Mouse (Mus musculus) limb, embryonic 13.5 days (tissue): ENCODE measurements around the gene Ctsf. TPM values are rescaled to one million over a fixed set of nuclear protein-coding genes. Genes with fewer than 3 reads are reported as not detected.
A peak's percentile ranks its signal among the peaks of the same experiment; 100 is the strongest.

Experiments
- ATAC-seq: fragments of 200-750 bp; cut with Nextera tagmentation; 2 replicates; pipeline ENCODE4 v1.8.0; 2017; ENCODE audit warnings: low read depth, moderate number of reproducible peaks, moderate TSS enrichment; ENCODE audit not compliant: low FRiP score
- H3K27ac ChIP-seq: fragments of 300-500 bp; sonication (generic); 2 replicates; pipeline ENCODE4 v1.5.1; 2015; ENCODE audit warnings: inconsistent platforms, mild to moderate bottlenecking, moderate library complexity
- H3K27me3 ChIP-seq: fragments of 300-500 bp; sonication (generic); 2 replicates; pipeline ENCODE4 v1.6.1; 2015; ENCODE audit warnings: mild to moderate bottlenecking, inconsistent platforms
- H3K36me3 ChIP-seq: fragments of 300-500 bp; sonication (generic); 2 replicates; pipeline ENCODE4 v1.6.1; 2015; ENCODE audit warnings: inconsistent platforms, mild to moderate bottlenecking, moderate library complexity
- H3K4me1 ChIP-seq: fragments of 300-500 bp; sonication (generic); 2 replicates; pipeline ENCODE4 v1.6.1; 2015; ENCODE audit warnings: inconsistent platforms
- H3K4me2 ChIP-seq: fragments of 300-500 bp; sonication (generic); replicated peaks from 2 replicates; pipeline ENCODE4 v1.6.1; 2015; ENCODE audit warnings: inconsistent platforms, mild to moderate bottlenecking, moderate library complexity
- H3K4me3 ChIP-seq: fragments of 300-500 bp; sonication (generic); 2 replicates; pipeline ENCODE4 v1.5.1; 2015; ENCODE audit warnings: moderate library complexity, mild to moderate bottlenecking, inconsistent platforms
- H3K9ac ChIP-seq: fragments of 300-500 bp; sonication (generic); 2 replicates; pipeline ENCODE4 v1.6.1; 2015; ENCODE audit warnings: mild to moderate bottlenecking, inconsistent platforms
- H3K9me3 ChIP-seq: fragments of 300-500 bp; sonication (generic); 2 replicates; pipeline ENCODE4 v1.6.1; 2016; ENCODE audit warnings: inconsistent platforms
- WGBS: fragments of 180-500 bp; shearing (Covaris S2); methylation state at CpG from one replicate; pipeline ENCODE4 v1.1.7; 2015; 5-methylcytosine and 5-hydroxymethylcytosine counted together
- polyA plus RNA-seq: library from polyadenylated mRNA; unstranded; fragments of >200 nt; fragmentation: Nextera tagmentation; extraction: Ambion mirVana; gene quantifications from 2 replicates; pipeline ENCODE4 v1.2.1, GENCODE M21; 2015

Ctsf gene
- polyA plus RNA-seq, 1 experiment from 2014 or later = 41.5 TPM

DNA sequence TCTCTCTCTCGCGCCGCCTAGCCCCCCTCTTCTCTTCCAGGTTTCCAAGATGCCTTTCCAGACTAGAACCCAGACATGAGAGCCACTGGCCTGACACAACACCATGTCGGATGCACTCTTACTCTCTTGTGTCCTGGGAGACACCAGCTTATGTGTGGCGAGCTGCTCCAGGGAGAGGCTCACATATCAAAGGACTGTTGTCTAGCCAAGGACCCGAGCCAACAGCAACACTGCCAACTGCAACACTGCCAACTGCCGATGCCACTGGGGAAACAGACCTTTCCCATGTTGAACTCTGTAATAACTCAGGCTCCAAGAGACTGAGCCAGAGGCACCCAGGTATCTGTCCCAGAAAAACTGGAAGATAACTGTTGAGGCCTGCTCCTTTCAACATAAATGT, 25.8 kb upstream of the Ctsf start:
- ATAC-seq = no peak
- H3K27me3 ChIP-seq = no peaks in the 10 kb centered on the region
- H3K36me3 ChIP-seq = peaks cover 70% of the 10 kb centered on the region
- H3K4me2 ChIP-seq = no peak overlapping the region
- H3K27ac ChIP-seq = no peak overlapping the region
- H3K4me3 ChIP-seq = no peak overlapping the region
- H3K9me3 ChIP-seq = no peaks in the 10 kb centered on the region
- no peaks in the 10 kb centered on the region for H3K4me1 ChIP-seq
- no peak overlapping the region for H3K9ac ChIP-seq
- WGBS = 66% methylated on average over 7 of the region's 7 CpGs

DNA sequence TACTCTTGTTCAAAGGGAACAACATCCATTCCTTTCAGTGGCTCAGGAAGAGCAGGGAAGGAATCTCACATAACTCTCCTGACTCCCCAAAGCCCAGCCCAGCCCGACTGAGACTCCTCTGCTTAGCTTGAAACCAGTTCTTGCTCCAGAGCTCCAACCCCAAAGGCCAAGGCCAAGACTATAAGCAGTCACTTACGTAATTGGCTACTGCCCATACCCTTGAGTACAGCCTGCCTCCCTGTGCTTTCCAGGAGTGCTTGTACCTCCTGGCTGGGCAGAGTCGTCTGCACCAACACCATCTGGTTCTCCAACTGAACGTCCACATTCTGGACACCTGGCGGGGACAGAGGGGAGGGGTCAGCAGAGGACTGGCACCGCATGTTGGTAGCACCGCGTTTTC, 21.0 kb upstream of the Ctsf start:
- WGBS = 83% methylated on average over 8 of the region's 8 CpGs
- H3K36me3 ChIP-seq = peaks cover 41% of the 10 kb centered on the region
- H3K4me2 ChIP-seq = no peak overlapping the region
- H3K4me1 ChIP-seq = peaks cover 14% of the 10 kb centered on the region
- no peaks in the 10 kb centered on the region for H3K27me3 ChIP-seq
- ATAC-seq = no peak
- no peak overlapping the region for H3K9ac ChIP-seq
- no peak overlapping the region for H3K4me3 ChIP-seq
- no peak overlapping the region for H3K27ac ChIP-seq
- no peaks in the 10 kb centered on the region for H3K9me3 ChIP-seq

DNA sequence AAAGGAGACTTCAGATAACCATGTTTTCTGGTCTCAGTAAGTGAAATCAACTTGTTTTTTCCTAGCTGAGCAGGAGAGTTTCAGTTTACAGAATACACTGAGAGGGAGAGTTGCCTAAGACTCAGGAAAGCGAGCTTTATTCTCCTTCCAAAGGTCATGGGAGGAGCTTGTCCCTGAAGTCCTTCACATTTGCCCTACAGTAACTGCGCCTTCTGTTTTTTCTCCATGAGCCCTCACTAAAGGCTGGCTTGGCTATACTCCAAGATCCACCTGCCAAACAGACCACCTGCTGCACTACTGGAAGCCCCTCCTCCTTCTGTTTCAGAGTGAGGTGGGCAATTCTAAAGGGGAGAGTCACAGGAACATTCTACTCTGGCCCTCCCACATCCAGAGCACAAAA, 18.8 kb upstream of the Ctsf start:
- no peak overlapping the region for H3K4me2 ChIP-seq
- no peak overlapping the region for H3K9ac ChIP-seq
- H3K36me3 ChIP-seq = peaks cover 22% of the 10 kb centered on the region
- no peak for ATAC-seq
- WGBS = 78% methylated on average over 2 of the region's 2 CpGs
- no peaks in the 10 kb centered on the region for H3K9me3 ChIP-seq
- H3K4me1 ChIP-seq = peaks cover 19% of the 10 kb centered on the region
- H3K27me3 ChIP-seq = peaks cover 17% of the 10 kb centered on the region
- no peak overlapping the region for H3K27ac ChIP-seq
- H3K4me3 ChIP-seq = no peak overlapping the region

DNA sequence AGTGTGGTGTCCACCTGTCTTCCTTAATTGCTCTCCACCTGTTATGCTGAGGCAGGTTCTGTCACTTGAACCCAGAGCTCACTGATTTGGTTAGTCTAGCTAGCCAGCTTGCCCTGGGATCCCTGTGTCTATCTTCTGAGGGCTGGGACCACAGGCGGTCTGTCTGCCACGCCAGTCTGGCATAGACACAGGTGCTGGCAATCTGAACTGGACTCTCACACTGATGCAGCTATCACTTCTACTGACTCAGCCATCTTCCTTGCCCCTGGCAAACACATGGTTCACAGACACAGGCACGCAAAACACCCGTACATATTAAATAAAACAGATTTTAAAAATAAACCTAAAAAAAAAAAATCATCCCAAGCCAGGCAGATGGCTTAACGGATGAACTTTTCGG, 17.9 kb upstream of the Ctsf start:
- H3K4me3 ChIP-seq = no peak overlapping the region
- ATAC-seq = no peak
- H3K27me3 ChIP-seq = peaks cover 26% of the 10 kb centered on the region
- 91% methylated on average over 6 of the region's 6 CpGs for WGBS
- H3K27ac ChIP-seq = no peak overlapping the region
- no peak overlapping the region for H3K9ac ChIP-seq
- no peak overlapping the region for H3K4me2 ChIP-seq
- no peaks in the 10 kb centered on the region for H3K9me3 ChIP-seq
- peaks cover 16% of the 10 kb centered on the region for H3K36me3 ChIP-seq
- H3K4me1 ChIP-seq = peaks cover 19% of the 10 kb centered on the region

DNA sequence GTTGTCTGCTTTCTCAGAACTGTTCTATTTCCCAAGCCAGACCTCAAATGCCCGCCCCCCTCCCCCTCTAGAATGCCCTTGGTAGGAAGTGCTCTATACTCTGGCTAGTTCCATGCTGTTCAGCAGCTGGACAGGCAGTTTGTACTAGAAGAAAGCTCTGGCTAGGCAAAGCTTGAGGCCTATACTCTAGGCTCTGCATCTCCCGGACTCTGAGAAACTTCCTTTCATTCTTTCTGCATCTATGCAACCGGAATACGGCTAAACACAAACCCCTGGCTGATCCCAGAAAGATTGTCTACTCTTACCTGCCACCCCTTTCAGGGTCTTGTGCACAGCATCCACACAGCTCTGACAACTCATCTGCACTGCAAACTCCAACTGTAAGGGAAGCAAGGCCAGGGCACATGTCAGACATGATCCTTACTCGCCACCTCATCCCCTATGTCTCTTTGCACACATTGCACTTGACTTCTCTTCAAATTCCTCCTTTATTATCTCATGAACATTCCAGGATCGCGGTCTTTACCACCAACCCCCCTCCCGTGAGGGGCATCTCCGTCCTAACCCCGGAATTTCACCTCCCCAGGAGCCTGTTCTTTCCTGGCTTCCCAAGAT, 16.3 kb upstream of the Ctsf start:
- Histone ChIP-seq H3K4me1 (peaks cover 19% of the 10 kb centered on the region), H3K4me2 (peak overlapping the region; percentile 96), H3K27me3 (peaks cover 35% of the 10 kb centered on the region), H3K9ac (peak overlapping the region; percentile 74), H3K9me3 (no peaks in the 10 kb centered on the region), H3K4me3 (peak overlapping the region; percentile 54), H3K36me3 (no peaks in the 10 kb centered on the region; the same call in 1 of the 2 replicates), H3K27ac (no peak overlapping the region)
- no peak; the same call in 1 of the 2 replicates for ATAC-seq
- 32% methylated on average over 10 of the region's 10 CpGs for WGBS

DNA sequence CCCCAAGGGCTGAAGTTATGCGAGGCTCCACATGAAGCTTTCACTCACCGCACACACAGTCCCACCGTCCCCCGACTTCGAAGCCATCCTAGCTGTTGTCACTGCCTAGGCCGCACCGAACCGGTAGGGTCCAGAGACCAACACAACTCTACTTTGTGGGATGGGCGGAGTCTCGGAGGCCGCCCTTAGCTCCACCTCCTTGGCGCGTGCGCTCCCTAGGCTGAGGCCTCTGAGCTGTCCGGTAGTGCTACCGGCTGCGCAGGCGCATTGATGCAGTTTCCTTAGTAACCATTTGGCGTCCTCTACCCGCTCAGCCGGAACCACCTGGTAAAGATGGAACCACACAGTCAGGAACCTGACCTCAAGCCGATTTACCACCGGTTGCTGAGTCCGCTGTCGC, 15.8 kb upstream of the Ctsf start, which contains the start of the genes Ccs and Ccdc87:
TSS of gene Ccs (minus strand) at position 184 of the 400 bp plus-strand sequence.
TSS of gene Ccdc87 (plus strand) at position 218 of the 400 bp plus-strand sequence.
- H3K4me3 ChIP-seq = peak within 1 kb of the TSS; percentile 54
- H3K36me3 ChIP-seq = no peaks in the 10 kb centered on the region; the same call in 1 of the 2 replicates
- peak within 1 kb of the TSS; percentile 74 for H3K9ac ChIP-seq
- H3K27ac ChIP-seq = no peak within 1 kb of the TSS
- peak; percentile 99 for ATAC-seq
- peaks cover 19% of the 10 kb centered on the region for H3K4me1 ChIP-seq
- peak within 1 kb of the TSS; percentile 96 for H3K4me2 ChIP-seq
- no peaks in the 10 kb centered on the region for H3K9me3 ChIP-seq
- WGBS = under 1% methylated on average over 25 of the region's 25 CpGs
- H3K27me3 ChIP-seq = peaks cover 35% of the 10 kb centered on the region

DNA sequence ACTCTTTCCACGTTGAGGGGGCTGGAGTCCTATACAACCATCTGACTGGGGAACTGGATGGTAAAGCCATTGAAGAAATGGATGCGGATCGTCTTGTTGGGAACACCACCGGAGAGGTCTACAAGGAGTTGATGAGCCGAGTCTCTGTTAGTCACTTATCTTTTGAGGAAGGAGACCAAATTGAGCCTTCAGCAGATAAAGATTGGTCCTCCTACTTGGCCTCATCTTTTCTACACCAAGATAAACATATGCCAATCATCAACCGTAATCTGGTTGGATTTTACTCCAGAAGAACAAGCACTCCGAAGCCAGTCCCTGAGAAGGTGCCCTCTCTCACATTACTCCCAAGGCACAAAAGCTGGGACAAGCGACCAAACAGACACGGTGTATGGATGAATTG, 14.1 kb upstream of the Ctsf start:
- Histone ChIP-seq H3K27ac (no peak overlapping the region), H3K27me3 (peaks cover 35% of the 10 kb centered on the region), H3K4me2 (no peak overlapping the region), H3K9ac (no peak overlapping the region), H3K36me3 (no peaks in the 10 kb centered on the region; the same call in 1 of the 2 replicates), H3K4me1 (peaks cover 19% of the 10 kb centered on the region), H3K9me3 (no peaks in the 10 kb centered on the region), H3K4me3 (no peak overlapping the region)
- 82% methylated on average over 9 of the region's 9 CpGs for WGBS
- ATAC-seq = no peak

DNA sequence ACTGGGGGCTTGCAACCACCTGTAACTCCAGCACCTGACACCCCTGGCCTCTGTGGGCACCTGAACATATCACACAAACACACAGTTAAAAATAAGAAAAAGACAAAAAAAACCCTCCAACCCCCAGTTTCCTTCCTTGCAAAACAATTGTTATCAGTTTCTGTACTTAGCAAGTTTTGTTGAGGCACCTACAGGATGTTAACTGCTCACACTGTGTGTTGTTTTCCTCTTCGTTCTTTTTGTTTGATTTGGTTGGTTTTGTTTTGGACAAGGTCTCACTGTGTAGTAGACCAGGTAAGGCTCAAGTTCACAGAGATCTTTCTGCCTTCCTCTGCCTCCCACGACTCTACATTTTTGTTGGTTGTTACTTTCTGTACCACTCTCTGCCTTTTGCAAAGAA, 12.3 kb upstream of the Ctsf start:
- Histone ChIP-seq H3K4me1 (peaks cover 18% of the 10 kb centered on the region), H3K9ac (no peak overlapping the region), H3K27ac (no peak overlapping the region), H3K9me3 (no peaks in the 10 kb centered on the region), H3K4me3 (no peak overlapping the region), H3K36me3 (no peaks in the 10 kb centered on the region; the same call in 1 of the 2 replicates), H3K27me3 (peaks cover 38% of the 10 kb centered on the region), H3K4me2 (no peak overlapping the region)
- ATAC-seq = no peak
- 69% methylated on average over 2 of the region's 2 CpGs for WGBS

DNA sequence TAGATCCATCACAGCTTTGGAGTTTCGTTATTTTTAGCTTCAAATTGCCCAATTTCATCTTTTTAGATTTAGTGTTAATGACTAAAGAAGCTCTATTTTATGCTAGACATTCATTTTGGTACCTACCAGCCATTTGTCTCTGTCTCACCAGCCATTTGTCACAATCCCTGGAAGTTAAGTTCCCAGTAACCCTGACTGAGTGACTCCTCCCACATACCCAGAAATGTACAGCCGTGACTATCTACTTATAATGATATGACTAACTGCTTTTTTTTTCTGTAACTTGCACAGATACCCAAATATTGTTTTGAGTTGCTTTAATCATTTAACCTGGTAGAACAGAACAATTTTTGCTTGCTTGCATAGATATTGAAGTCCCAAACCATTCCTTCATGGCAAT, 9.1 kb upstream of the Ctsf start:
- no peak overlapping the region for H3K27ac ChIP-seq
- no peaks in the 10 kb centered on the region for H3K4me1 ChIP-seq
- peaks cover 24% of the 10 kb centered on the region for H3K27me3 ChIP-seq
- H3K4me2 ChIP-seq = no peak overlapping the region
- no peak overlapping the region for H3K4me3 ChIP-seq
- H3K9ac ChIP-seq = no peak overlapping the region
- ATAC-seq = no peak
- H3K9me3 ChIP-seq = no peaks in the 10 kb centered on the region
- WGBS = 66% methylated on average over 2 of the region's 2 CpGs
- H3K36me3 ChIP-seq = no peaks in the 10 kb centered on the region

DNA sequence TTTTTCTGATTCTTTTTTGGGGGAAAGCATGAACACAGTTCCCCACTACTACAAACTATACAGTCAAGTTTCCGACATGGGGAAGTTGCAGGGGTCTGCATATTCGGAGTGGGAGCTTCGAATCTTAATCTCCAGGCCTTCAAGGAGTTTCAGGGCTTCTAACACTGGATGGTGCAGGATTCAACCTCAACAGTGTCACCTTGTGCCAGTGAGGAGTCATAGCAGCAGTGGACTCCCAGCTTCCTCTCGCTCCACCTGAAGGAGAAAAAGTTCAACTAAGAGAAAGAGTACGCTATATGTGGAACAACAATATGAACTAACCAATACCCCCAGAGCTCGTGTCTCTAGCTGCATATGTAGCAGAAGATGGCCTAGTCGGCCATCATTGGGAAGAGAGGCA, 7.4 kb upstream of the Ctsf start:
- Histone ChIP-seq H3K4me1 (no peaks in the 10 kb centered on the region), H3K4me2 (no peak overlapping the region), H3K27me3 (peaks cover 7% of the 10 kb centered on the region), H3K27ac (no peak overlapping the region), H3K4me3 (no peak overlapping the region), H3K9me3 (no peaks in the 10 kb centered on the region), H3K9ac (no peak overlapping the region), H3K36me3 (no peaks in the 10 kb centered on the region)
- ATAC-seq = no peak
- 35% methylated on average over 7 of the region's 7 CpGs for WGBS

DNA sequence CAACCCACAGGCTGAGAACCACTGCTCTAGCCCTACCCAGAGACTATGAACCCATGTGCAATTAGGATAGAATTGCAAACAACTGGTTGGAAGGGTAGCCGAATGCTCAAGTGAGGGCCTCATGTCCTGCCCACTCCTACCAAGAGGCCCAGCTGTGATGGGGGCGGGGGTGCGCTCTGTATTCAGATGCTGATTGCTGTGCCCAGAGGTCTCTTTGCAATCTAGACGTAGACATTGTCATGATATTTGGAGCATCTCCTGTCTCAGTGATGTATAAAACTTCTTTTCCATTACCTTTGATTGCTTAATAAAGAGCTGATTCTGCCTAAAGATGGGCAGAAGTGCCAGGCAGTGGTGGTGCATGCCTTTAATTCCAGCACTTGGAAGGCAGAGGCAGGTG, 5.1 kb upstream of the Ctsf start:
- no peaks in the 10 kb centered on the region for H3K9me3 ChIP-seq
- no peaks in the 10 kb centered on the region for H3K36me3 ChIP-seq
- H3K27ac ChIP-seq = no peak overlapping the region
- H3K4me2 ChIP-seq = no peak overlapping the region
- H3K9ac ChIP-seq = no peak overlapping the region
- WGBS = 49% methylated on average over 4 of the region's 4 CpGs
- no peak for ATAC-seq
- H3K27me3 ChIP-seq = peaks cover 3% of the 10 kb centered on the region; the same call in 1 of the 2 replicates
- no peak overlapping the region for H3K4me3 ChIP-seq
- no peaks in the 10 kb centered on the region for H3K4me1 ChIP-seq

DNA sequence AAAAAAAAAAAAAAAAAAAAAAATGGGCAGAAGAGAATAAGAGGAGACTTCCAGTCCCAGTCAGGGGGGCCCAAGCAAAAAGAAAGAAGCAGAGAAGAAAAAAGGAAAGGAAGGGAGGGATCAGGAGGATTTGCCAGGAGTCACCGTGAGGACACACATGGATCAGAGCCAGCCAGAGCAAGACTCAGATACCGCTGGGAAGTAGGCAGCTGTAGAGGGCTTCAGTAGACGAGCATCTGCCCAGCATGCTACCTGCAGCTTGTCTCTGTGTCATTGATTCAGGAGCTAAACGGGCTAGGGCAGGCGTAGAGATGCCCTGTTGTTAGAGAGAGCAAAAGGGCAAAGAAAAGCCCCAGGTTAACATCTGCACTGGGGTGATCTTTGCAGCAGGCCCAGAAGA, 4.6 kb upstream of the Ctsf start:
- 50% methylated on average over 5 of the region's 5 CpGs for whole genome bisulfite sequencing
- Histone ChIP-seq H3K9ac (no peak overlapping the region), H3K4me1 (peaks cover under 1% of the 10 kb centered on the region; the same call in 1 of the 2 replicates), H3K4me3 (no peak overlapping the region), H3K27me3 (peaks cover 3% of the 10 kb centered on the region; the same call in 1 of the 2 replicates), H3K27ac (no peak overlapping the region), H3K9me3 (no peaks in the 10 kb centered on the region), H3K4me2 (no peak overlapping the region), H3K36me3 (no peaks in the 10 kb centered on the region)
- no peak for ATAC-seq

DNA sequence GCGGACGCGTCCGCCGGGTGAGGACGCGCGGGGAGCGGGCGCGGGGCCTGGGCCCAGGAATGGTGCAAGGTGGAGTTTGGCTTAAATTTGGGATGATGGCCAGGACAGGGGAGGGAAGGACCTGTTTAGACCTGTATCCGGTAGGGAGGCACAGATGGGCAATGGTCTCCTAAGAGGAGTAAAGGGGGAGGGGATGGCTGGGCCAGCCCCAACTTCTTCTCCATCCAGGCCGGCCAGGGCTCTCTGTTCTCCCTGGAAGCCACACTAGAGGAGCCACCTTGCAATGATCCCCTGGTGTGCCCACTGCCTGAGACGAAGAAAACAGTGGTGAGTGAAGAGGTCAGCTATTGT, 515 bp downstream of the Ctsf start:
- Histone ChIP-seq H3K4me1 (peaks cover 7% of the 10 kb centered on the region; the same call in 1 of the 2 replicates), H3K36me3 (peaks cover 6% of the 10 kb centered on the region), H3K4me2 (peak overlapping the region; percentile 98), H3K27me3 (no peaks in the 10 kb centered on the region), H3K27ac (no peak overlapping the region), H3K9me3 (no peaks in the 10 kb centered on the region), H3K4me3 (peak overlapping the region; percentile 63), H3K9ac (peak overlapping the region; percentile 77)
- peak; percentile 32; the same call in 1 of the 2 replicates for ATAC-seq
- 3% methylated on average over 14 of the region's 14 CpGs for WGBS
